Mouse (Mus musculus) lung, adult 2 months (tissue): Measurements from ENCODE around the gene Gpm6b. TPM values are rescaled to one million over a fixed set of nuclear protein-coding genes. Genes with fewer than 3 reads are reported as not detected.

ENCODE experiments used
- DNase-seq: peaks from one replicate; pipeline ENCODE4 v3.0.0; 2022
- H3K4me1 ChIP-seq: fragments of 200-500 bp; 2 replicates; pipeline ENCODE4 v1.6.1; 2011; ENCODE audit warnings: low read length; ENCODE audit not compliant: control insufficient read depth, insufficient read depth
- H3K4me3 ChIP-seq: fragments of 200-500 bp; replicated peaks from 2 replicates; pipeline ENCODE3; 2011; ENCODE audit warnings: low read depth, mild to moderate bottlenecking, control low read depth, low read length; ENCODE audit errors: extremely low read depth
- CTCF ChIP-seq: fragments of 200-500 bp; IDR thresholded peaks from 2 replicates; pipeline ENCODE4 v1.5.1; 2011; ENCODE audit warnings: mild to moderate bottlenecking, low read length, control low read depth; ENCODE audit not compliant: insufficient read depth
- POLR2A ChIP-seq: fragments of 200-500 bp; IDR thresholded peaks from 2 replicates; pipeline ENCODE4 v1.6.1; 2011; ENCODE audit warnings: low read depth, mild to moderate bottlenecking, control low read depth, low read length, borderline replicate concordance; ENCODE audit errors: extremely low read depth
- WGBS: fragments of 180-500 bp; shearing (Covaris S2); methylation state at CpG from one replicate; pipeline ENCODE4 v1.1.7; 2018; 5-methylcytosine and 5-hydroxymethylcytosine counted together
- polyA plus RNA-seq: library from polyadenylated mRNA; depleted of rRNA; stranded (reverse); fragments of >200 nt; gene quantifications from 2 replicates; pipeline ENCODE4 v1.2.3, GENCODE M21; 2012; rRNA removed

Gene Gpm6b
- polyA plus RNA-seq, 1 experiment, result 20.2 TPM

DNA sequence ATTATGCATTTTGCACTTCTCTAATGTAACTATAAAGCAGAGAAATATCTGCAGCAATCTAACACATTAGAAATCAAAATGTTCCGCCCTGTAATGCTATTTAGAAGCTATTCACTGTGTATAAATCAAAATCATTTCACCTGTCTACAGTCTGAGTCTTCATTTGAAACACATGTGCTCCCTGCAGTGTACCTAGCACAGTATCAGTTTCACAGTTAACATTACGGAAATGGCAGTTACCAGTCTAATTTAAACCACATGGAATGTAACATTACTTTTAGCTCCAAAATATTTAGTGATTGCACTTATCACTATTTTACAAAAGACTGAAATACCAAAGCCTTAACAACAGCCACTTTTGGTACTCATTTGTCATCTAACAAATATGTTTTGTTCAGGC is 196.1 kb downstream of the Gpm6b start:
- DNase-seq, result no peak
- 91% methylated on average over 2 of the region's 2 CpGs for WGBS
- TF ChIP-seq CTCF, result no peak
- no peak for TF ChIP-seq POLR2A
- no peak overlapping the region for H3K4me3 ChIP-seq
- peaks cover 4% of the 10 kb centered on the region; the same call in 1 of the 2 replicates for H3K4me1 ChIP-seq

Other genes starting within 250 kb of the Gpm6b start
- gene Gemin8, start 68.5 kb upstream of the Gpm6b start, polyA plus RNA-seq, result 4.3 and 5.5 TPM in 2 replicates
- 2.4 and 4.3 TPM in 2 replicates for gene Trappc2, start 201.7 kb downstream of the Gpm6b start, polyA plus RNA-seq
- 1.2 and 1.8 TPM in 2 replicates for gene Ofd1, start 201.8 kb downstream of the Gpm6b start, polyA plus RNA-seq
- gene Rab9, start 241.0 kb downstream of the Gpm6b start, polyA plus RNA-seq, result 6.1 and 10.3 TPM in 2 replicates